Mouse (Mus musculus) cortical plate, adult 2 months (tissue): Measurements from ENCODE around the gene Frmd8. TPM values are rescaled to one million over a fixed set of nuclear protein-coding genes. Genes with fewer than 3 reads are reported as not detected.

Experiments
- H3K27ac ChIP-seq: fragments of 200-500 bp; 2 replicates; pipeline ENCODE4 v1.5.1; 2012; ENCODE audit warnings: low read length, control low read depth, inconsistent platforms; ENCODE audit not compliant: insufficient read depth
- H3K4me1 ChIP-seq: fragments of 200-500 bp; 2 replicates; pipeline ENCODE4 v1.6.1; 2011; ENCODE audit warnings: low read length; ENCODE audit not compliant: control insufficient read depth, insufficient read depth
- H3K4me3 ChIP-seq: fragments of 200-500 bp; 2 replicates; pipeline ENCODE4 v1.5.1; 2011; ENCODE audit warnings: mild to moderate bottlenecking, low read length, control low read depth; ENCODE audit not compliant: insufficient read depth
- CTCF ChIP-seq: fragments of 200-500 bp; IDR thresholded peaks from 2 replicates; pipeline ENCODE4 v1.5.1; 2011; ENCODE audit warnings: mild to moderate bottlenecking, control low read depth, low read length; ENCODE audit not compliant: insufficient read depth; ENCODE audit errors: extremely low read depth
- POLR2A ChIP-seq: fragments of 200-500 bp; IDR thresholded peaks from 2 replicates; pipeline ENCODE4 v1.6.1; 2011; ENCODE audit warnings: mild to moderate bottlenecking, low read length, control low read depth; ENCODE audit not compliant: insufficient read depth; ENCODE audit errors: extremely low read depth
- polyA plus RNA-seq: library from polyadenylated mRNA; depleted of rRNA; stranded (reverse); fragments of >200 nt; gene quantifications from 2 replicates; pipeline ENCODE4 v1.2.3, GENCODE M21; 2012

Frmd8 gene
- polyA plus RNA-seq, 1 experiment: 22.1 TPM

GRCm38 (mm10) chr19:5834260-5834925 is 40.7 kb downstream of the Frmd8 start:
- no peak overlapping the region for H3K27ac ChIP-seq
- no peaks in the 10 kb centered on the region for H3K4me1 ChIP-seq
- H3K4me3 ChIP-seq: no peak overlapping the region
- TF ChIP-seq POLR2A (no peak), CTCF (no peak)

- TF ChIP-seq CTCF (no peak), POLR2A (no peak)
- no peak overlapping the region for H3K4me3 ChIP-seq
- no peak overlapping the region for H3K27ac ChIP-seq
- H3K4me1 ChIP-seq: no peaks in the 10 kb centered on the region
Observed at GRCm38 (mm10) chr19:5833287-5834100, 41.6 kb downstream of the Frmd8 start.

GRCm38 (mm10) chr19:5832326-5832725 is 42.7 kb downstream of the Frmd8 start:
- no peak overlapping the region for H3K27ac ChIP-seq
- H3K4me1 ChIP-seq: no peaks in the 10 kb centered on the region
- no peak overlapping the region for H3K4me3 ChIP-seq
- no peak for TF ChIP-seq POLR2A
- no peak for TF ChIP-seq CTCF

GRCm38 (mm10) chr19:5831958-5832320 is 43.1 kb downstream of the Frmd8 start:
- TF ChIP-seq POLR2A (no peak), CTCF (no peak)
- H3K4me3 ChIP-seq: no peak overlapping the region
- no peaks in the 10 kb centered on the region for H3K4me1 ChIP-seq
- H3K27ac ChIP-seq: no peak overlapping the region

- TF ChIP-seq CTCF (no peak), POLR2A (no peak)
- H3K4me3 ChIP-seq: no peak overlapping the region
- H3K4me1 ChIP-seq: no peaks in the 10 kb centered on the region
- no peak overlapping the region for H3K27ac ChIP-seq
Observed at GRCm38 (mm10) chr19:5831224-5831957, 43.7 kb downstream of the Frmd8 start.

GRCm38 (mm10) chr19:5830776-5831175 is 44.3 kb downstream of the Frmd8 start:
- TF ChIP-seq CTCF (no peak), POLR2A (no peak)
- no peak overlapping the region for H3K27ac ChIP-seq
- H3K4me3 ChIP-seq: no peak overlapping the region
- H3K4me1 ChIP-seq: no peaks in the 10 kb centered on the region

GRCm38 (mm10) chr19:5829958-5830615 is 45.0 kb downstream of the Frmd8 start:
- Histone ChIP-seq H3K27ac (no peak overlapping the region), H3K4me3 (no peak overlapping the region), H3K4me1 (no peaks in the 10 kb centered on the region)
- TF ChIP-seq POLR2A: no peak
- no peak for TF ChIP-seq CTCF

GRCm38 (mm10) chr19:5828905-5829304 is 46.2 kb downstream of the Frmd8 start:
- TF ChIP-seq POLR2A (no peak), CTCF (no peak)
- no peak overlapping the region for H3K4me3 ChIP-seq
- no peaks in the 10 kb centered on the region for H3K4me1 ChIP-seq
- no peak overlapping the region for H3K27ac ChIP-seq

- TF ChIP-seq POLR2A (no peak), CTCF (no peak)
- no peaks in the 10 kb centered on the region for H3K4me1 ChIP-seq
- H3K4me3 ChIP-seq: no peak overlapping the region
- no peak overlapping the region for H3K27ac ChIP-seq
Observed at GRCm38 (mm10) chr19:5828155-5828554, 46.9 kb downstream of the Frmd8 start.
